Mouse (Mus musculus) bone marrow macrophage, adult 2 months (primary cell): ENCODE results near the gene Agxt2.

ENCODE experiments used
- CTCF ChIP-seq: IDR thresholded peaks from 2 replicates; pipeline ENCODE4 v1.5.1; 2012; ENCODE audit warnings: low read depth, mild to moderate bottlenecking, low read length, moderate library complexity
- POLR2A ChIP-seq: IDR thresholded peaks from 2 replicates; pipeline ENCODE4 v1.6.1; 2012; ENCODE audit warnings: mild to moderate bottlenecking, low read depth, low read length, borderline replicate concordance

- TF ChIP-seq CTCF (no peak), POLR2A (no peak)
Observed at GRCm38 (mm10) chr15:10338606-10339005, 19.7 kb upstream of the Agxt2 start.
